Mouse (Mus musculus) myocyte (in vitro differentiated cells): ENCODE measurements around the gene Nfkbil1.

ENCODE experiments used
- E2F4 ChIP-seq: IDR thresholded peaks from one replicate; pipeline ENCODE4 v1.6.1; 2011; ENCODE audit warnings: mild to moderate bottlenecking, control low read depth, moderate library complexity; ENCODE audit not compliant: insufficient read depth
- REST ChIP-seq: IDR thresholded peaks from one replicate; pipeline ENCODE4 v1.6.1; 2011; ENCODE audit warnings: mild to moderate bottlenecking, control low read depth, moderate library complexity; ENCODE audit not compliant: insufficient read depth, insufficient read length
- TCF12 ChIP-seq: IDR thresholded peaks from one replicate; pipeline ENCODE4 v1.6.1; 2011; ENCODE audit warnings: mild to moderate bottlenecking, control low read depth; ENCODE audit not compliant: poor library complexity, insufficient read depth, severe bottlenecking
- TCF3 ChIP-seq: IDR thresholded peaks from one replicate; pipeline ENCODE4 v1.6.1; 2011; ENCODE audit warnings: low read depth, control low read depth; ENCODE audit not compliant: insufficient read length
- USF1 ChIP-seq: IDR thresholded peaks from one replicate; pipeline ENCODE4 v1.6.1; 2011; ENCODE audit warnings: low read depth, mild to moderate bottlenecking, control low read depth, moderate library complexity

DNA sequence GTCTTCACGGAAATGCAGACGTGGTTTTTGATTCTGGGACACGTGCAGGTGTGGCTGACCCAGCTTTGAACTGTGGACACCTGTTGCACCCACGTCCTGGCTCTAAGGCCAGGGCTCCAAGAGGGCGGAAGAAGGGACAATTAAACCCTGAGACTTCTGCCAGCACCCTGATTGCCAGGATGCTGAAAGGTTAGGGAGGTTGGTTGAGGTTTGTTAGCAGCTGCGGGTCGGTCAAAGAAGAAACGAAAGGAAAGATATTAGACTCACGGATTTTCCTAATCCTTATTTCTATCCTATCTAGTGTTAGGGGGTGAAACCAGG lies 39.3 kb downstream of the Nfkbil1 start:
- no peak for TF ChIP-seq REST
- TF ChIP-seq TCF12, result no peak
- no peak for TF ChIP-seq TCF3
- no peak for TF ChIP-seq E2F4
- TF ChIP-seq USF1, result no peak
